Mouse (Mus musculus) cerebellum, adult 8-10 months (tissue): ENCODE data around the gene Hoxc10.

ENCODE experiments used
- DNase-seq: peaks from one replicate; pipeline ENCODE4 v3.0.0; 2022

The Hoxc10 gene

DNA sequence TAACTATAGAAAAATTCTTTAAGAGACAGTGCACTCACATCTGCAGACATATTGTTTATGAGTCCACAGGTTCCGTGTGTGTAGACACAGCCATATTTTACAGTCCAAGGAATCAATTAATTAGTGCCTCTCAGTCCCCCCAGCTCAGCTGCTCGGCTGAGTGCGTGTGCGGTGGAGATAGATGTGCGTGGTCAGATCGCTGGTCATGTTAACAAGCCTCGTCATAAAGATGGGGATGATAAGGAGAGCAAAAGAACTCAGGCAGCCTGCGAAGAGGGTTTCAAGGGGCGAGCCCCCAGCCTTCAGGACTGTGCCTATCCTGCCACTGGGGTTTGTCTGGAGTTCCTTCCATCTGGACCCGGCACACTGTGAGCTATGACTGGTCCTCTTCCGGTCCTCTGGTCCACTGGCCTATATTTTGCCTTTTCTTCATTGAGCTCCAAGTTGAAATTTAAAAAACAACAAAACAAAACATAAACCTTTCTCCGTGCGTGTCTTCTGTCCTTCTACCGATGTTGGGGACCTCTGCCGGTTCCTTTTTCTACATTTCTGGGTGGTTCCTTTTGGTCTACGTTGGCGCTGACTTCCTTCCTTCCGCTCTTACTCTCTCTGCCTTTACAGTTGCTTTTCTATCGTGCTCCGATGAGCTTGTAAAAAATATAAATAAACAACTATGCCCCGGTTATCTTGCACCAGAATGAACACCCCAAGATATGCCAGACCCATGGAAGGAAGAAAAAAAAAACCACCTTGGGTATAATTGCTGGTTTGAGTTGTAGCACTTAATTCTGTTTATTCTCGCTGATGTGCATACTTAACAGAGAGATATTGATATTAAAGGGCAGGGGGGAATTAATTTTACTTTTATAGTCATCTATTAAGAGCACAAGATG is 21.2 kb upstream of the Hoxc10 start:
- DNase-seq = no peak

DNA sequence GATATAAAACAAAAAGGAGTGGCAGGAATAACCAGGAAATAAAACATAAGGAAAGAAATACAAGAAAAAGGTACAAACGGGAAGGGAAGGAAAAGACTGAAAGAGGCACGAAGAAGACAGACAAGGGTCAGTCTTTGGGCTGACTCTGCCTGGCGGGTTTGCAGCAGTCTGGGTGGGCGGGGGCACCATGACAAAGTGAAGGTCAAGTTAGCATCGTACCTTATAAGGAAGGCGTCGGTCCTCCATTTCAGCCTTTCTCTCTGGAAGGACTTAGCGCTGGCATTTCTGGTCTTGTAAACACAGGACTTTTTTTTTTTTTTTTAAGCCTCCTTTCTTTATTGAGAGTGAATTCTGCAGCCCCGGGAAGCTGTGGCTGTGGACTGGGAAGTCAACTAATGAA is 19.3 kb upstream of the Hoxc10 start:
- no peak for DNase-seq

DNA sequence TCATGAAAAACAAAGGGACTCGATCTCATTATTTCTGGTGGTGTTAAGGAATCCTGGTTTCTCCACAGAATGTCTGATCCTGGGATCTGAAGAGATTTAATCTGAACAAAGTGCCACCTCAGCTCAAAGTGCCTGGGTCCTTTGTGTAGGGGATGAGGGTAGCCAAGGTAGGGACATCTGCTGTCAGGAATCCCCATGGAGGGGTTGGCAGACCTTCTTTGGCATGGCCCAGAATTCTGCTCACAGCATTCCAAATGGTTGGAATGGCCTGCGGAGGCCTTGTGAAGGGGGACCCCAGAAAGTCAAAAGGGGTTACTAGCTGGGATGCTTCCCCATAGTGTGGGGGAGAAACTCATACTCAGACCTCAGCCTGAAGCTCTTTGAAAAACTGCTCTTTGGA is 17.8 kb upstream of the Hoxc10 start:
- DNase-seq = no peak

DNA sequence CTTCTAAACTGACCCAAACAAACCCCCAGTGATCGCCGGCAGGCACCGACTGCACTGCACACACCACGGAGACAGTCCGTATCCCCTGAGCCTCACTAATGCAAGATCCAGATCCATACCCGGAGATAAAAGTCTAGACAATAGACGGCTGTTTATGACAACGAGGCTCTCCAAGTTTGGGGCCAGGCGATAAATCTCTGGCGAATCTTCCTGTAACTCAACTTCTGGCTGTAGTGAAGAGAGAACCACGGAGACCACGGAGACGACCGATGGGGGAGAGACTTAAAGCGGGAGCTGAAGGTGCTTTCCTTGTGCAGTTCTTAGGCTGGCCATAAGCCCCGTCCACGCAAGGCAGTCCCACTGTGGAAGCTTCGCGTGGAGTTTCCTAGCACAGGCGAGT is 16.9 kb upstream of the Hoxc10 start:
- DNase-seq = no peak

DNA sequence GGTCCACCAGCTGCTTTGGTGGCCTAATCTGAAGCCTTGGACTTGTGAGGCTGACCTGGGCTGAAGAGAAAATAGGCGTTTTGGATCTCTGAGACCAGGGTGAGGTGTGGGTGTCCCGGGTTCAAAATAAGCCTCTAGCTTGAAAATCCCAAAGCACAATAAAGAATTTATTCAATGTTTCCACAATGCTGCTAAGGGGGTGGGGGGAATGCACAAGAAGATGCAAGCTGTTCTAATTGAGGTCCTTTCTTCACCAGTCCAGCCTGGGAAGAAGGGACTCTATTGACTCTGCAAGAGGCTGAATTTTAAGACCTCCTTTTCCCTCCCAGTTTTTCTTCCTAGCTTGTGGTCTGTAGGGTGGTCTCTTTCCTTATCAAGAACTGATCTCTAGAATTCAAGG is 15.7 kb upstream of the Hoxc10 start:
- DNase-seq = no peak

DNA sequence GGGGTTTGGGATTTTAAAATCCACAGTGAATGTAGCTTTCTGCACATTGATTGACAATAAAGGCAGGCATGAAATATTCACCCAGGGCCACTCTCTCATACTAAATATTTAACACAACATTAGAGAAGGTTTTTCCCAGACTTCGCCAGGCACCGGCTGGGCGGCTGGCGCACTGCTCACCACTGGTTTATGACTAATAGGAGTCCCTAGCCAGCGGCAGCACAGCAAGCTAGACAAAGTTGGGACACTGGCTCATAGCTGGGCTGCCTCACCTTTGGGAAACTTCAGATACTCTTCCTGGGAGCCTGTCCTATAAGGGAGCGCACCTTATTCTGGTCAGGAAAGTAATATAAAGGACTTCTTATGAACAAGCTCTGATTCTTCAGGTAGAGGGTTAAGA is 13.0 kb upstream of the Hoxc10 start:
- no peak for DNase-seq

DNA sequence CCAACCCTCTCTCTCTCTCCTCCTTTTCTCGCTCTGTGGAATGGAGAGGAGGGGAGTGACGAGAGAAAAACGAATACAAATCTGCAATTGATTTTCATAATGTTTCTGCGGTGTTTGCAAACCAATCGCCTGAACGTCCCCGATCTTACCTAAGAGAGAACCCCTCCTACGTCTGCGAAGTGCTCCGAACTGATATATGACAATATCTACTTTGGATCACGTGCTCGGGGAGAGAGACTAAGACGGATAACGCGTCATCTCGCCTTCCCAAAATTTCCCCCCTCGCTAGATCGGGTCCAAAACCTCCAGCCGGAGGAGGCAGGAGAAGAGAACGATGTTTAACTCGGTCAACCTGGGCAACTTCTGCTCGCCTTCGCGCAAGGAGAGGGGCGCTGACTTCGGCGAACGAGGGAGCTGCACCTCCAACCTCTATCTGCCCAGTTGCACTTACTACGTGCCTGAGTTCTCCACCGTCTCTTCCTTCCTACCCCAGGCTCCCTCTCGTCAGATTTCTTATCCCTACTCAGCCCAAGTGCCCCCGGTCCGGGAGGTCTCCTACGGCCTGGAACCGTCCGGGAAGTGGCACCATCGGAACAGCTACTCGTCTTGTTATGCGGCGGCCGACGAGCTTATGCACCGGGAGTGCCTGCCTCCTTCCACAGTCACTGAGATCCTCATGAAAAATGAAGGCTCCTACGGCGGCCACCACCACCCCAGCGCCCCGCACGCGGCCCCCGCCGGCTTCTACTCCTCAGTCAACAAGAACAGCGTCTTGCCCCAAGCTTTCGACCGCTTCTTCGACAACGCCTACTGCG is 12.2 kb upstream of the Hoxc10 start, which contains the start of gene Hoxc11:
Gene Hoxc11, plus strand, starts transcription at position 236 of the 815 bp plus-strand sequence.
- no peak for DNase-seq

DNA sequence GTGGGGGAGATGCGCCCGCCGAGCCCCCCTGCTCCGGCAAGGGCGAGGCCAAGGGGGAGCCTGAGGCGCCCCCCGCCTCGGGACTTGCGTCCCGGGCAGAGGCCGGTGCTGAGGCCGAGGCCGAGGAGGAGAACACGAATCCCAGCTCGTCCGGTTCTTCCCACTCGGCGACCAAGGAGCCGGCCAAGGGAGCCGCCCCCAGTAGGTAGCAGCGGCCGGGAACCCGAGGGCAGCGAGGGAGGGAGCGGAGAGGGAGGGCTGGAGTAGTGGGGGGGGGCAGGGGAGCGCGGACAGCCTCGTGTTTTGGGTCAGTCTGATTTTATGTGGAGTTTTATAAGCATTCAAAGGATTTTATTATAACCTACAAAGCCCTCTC is 11.6 kb upstream of the Hoxc10 start:
- DNase-seq = no peak

DNA sequence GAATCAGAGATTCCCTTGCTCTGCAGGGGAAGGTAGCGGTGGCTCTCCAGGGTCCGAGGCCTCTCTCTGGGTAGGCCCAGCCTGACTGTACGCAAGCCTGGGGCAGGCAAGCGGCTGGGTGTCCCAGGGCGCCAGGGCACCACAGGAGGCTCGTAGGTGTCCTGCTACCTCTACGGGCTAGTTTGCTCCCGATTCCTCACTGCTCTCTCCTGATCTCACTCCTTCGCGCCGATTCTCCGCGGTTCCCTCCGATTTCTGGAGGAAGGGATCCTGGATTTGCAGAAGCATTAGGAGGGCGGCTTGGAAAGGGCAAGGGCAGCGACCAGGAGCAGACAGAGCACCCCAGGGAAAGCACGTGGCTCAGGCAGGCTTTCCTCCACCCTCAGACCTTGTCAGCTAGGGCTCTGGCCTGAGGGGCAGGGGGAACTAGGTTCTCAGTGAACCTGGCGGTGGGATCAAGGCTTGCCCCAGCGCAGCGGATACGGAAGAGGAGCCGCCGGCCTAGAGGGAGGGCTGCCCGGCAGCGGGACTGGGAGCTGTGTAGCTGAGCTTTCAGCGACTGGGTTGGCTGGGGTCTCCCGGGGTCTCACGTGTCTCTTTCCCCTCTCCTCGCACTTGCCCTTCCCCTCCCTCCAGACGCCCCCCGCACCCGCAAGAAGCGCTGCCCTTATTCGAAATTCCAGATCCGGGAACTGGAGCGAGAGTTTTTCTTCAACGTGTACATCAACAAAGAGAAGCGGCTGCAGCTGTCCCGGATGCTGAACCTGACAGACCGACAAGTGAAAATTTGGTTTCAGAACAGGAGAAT is 10.6 kb upstream of the Hoxc10 start:
- no peak for DNase-seq

DNA sequence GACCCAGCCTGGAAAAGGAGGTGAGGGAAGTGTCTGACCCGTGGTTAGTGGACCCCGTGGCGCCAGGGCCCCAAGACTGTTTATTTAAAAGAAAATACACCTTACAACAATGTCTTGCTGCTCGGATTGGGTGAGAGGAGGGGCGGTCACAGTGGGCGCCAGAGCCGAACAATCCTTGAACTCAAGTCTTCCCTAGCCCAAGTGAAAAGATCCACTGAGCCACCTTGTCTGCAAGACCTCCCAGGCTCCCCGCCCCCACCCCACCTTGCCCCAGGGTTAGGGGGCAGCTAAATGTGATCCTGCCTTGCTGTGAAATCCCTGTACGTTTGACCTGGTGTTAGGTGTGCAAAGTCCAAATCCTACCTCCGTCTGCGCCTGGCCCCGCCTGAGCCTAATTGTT is 9.7 kb upstream of the Hoxc10 start:
- no peak for DNase-seq

DNA sequence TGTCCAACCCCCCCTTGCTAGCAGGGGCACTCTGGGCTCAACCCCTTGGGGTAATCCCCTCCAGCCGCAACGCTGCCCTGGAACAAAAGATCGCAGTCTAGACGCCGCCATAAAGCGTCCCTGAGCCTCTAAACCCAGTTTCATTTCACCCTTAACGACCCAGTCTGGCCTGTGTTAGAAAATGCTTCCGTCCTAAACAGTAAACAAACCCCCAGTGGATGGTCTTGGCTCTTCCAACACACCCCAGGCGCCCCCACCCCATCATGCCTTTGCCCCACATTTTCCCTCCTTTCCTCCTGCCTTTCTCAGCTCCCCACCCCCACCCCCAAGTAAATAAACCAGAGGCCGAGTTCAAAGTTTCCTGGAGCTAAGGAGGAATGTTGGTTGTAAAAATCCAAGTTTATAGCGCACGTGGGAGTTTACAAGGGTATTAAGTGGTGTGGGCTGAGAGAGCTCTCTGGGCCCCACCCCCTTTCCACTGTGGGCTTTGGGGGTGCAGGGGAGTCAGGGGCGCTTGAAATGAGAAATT is 6.9 kb upstream of the Hoxc10 start:
- DNase-seq = no peak

DNA sequence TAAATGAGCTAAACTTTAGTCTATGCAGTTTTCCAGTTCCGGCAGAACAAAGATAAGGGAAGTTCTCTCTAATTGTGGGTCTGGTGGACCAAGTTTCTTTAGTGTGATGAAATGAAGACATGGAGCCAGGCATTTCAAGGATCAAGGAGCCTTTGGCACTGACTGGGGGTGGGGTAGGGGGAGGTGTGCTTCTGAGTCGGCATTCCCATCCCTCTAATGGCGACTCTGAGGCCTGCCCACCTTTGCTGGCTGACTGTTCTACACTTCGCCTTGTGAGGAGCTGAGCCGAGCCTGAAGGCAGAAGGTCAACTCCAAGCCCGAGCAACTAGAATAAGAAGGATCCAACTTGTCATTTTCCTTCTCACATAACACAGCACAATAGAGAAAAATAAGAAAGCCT is 4.9 kb upstream of the Hoxc10 start:
- no peak for DNase-seq

DNA sequence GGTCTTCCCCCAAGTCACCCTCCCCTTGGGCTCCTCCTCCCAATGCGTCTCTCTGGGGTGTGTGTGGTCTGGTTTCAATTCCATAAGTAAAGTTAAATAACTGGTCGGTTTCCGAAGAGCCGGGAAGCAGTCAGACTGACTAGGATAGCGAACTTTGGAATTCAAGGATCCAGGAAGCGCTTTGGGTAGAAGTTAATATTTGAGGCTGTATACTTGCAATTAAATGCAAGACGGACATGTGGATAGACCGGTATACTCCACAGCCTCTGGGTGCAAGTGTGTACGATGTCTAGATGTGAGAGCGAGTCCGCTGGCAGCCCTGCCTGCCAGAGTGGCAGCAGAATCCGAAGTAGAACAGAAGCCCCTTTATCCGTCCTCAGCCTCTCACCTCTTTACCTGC is 4.1 kb upstream of the Hoxc10 start:
- DNase-seq = no peak

DNA sequence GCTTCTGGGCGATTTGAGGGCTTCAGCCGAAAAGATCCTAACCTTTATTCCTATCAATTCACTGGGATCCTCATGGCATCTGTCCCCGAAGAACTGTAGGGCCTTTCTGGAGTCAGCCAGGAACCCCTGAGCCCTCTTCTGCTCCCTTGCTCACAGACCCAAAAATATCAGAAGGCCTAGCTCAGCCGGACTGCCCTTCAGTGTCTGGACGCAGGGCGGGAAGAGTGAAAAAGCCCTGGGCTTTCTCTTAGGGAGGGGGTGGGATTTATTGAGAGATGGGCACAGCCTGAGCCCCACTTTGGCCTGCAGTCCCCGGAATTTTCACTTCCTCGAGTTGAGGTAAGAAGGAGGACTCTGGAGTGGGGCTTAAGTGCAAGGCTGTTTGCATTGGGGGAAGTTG is 3.3 kb upstream of the Hoxc10 start:
- no peak for DNase-seq

DNA sequence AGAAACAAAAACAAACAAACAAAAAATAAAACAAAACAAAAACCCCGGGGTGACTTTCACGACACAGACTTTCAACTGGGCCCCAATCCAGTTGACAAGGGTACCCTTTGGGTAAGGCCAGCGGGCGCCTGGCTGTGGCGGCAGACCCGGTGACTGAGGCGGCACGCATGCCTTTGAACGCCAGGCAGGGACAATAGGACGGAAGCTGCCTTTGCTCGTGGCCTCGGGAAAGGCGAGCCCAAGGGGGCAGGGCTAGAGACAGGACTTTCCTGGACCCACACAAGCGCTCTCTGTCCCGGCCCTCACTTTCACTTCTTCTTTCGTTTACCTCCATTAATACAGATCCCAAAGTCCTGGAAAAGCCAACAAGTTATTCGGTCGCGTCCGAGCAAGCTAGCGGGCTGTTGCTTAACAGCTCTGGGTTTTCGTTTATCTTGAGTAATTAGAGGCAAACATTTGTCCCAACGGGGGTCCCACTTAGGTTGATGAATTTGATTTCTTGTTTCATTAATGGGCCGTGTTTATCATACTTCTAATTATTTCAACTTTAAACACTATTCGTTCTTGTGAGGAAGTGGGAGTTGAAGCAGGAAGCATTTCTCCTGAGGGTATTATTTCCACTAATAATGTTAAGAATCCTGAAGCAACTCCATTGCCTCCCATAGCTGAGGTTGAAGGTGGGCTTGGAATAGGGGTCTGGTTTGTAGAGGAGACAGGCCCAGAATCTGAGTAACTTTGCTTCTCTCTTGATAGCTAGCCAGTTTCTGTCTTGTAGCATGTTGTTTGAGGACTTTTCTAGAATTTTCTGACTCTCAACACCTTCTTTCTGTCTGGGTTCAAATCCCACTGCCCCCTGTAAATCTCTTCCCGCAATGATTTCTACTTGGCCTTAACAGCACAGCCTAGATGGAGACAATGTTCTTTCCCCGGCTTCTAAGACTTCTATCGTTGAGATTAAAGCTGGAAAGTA is 2.6 kb upstream of the Hoxc10 start:
- no peak for DNase-seq

DNA sequence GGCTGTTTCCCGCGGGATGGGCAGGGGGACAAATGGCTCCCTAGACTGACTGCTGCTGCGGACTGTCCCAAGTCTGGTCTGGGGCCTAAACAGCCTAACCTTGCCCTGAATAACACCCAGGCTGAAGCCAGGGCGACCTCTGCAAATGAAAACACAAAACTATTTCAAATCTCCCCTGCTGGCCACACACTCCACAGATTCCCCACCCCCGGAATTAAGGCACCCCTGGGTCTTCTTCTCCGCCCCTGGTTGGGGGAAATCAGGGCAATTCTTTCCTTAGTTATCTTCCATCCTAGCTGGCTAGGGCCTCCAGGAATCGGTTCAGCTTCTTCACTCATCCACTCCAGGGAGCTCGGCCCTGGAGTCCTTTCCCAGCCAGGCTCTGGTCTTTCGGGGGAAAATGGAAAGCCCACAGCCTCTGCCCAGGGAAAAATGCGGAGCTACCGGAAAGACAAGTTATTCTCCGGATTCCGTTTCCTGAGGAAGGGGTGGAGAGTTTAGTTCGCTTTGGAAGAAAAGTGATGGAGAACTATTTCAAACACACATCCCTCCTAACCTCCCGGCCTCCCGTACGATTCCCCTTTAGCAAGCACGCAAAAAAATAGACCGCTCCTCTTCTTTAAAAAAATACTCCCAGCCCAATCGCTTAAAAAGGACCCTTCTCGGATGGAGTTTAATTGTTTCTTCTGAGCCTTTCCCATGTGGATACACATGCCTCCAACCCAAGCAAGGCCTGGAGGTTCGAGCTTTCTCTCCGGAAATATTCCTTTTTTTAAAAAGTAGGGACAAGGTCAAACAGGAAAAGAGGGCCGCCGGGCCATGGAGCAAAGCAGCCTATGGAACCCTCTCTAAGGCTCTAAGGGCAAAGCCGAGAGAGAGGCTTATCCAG is 1.3 kb upstream of the Hoxc10 start:
- DNase-seq = no peak

DNA sequence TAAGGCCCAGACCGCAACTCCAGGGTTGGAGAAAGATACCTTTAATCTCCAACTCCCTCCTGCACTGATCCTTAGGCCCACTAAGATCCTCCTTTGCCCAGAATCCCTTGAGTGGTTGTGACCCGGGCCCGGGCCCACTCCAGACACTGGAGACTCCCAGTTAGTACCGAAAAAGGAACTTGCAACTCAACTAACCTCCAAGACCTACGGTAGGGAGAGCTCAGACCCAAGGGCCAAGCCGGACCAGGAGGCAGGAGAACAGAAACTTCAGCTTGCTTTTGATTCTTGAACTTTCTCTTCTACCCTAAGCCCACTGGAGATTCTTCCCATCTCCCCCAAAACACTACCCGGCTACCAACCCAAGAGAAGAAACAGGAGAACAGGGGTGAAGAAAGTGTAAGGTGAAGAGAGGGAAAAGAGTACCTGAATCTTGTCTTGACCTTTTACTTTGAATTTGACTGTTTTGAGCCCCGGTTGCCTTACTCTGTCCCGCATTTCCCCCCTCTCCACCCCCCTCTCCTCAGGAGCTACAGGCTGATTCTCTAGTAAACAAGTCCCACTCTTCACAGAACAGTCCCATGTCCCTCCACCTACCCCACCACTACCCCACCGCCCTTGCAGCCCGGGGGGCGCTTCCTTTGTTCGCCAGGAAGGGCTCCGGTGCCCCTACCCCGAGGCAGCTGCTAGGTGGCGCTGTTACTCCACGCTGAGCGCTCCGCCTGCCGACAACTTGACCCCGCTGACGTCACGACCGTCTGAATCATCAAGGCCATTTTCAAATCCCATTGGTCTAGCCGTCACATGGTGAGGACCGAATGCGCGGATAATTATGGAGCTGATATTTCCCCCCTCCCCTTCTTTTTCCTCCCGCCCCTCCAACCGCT is 462 bp upstream of the Hoxc10 start:
- DNase-seq = no peak

DNA sequence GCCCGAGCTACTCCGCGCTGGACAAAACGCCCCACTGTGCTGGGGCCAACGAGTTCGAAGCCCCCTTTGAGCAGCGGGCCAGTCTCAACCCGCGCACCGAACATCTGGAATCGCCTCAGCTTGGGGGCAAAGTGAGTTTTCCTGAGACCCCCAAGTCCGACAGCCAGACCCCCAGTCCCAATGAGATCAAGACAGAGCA is 615 bp downstream of the Hoxc10 start, which contains the start of gene Hoxc5:
Gene Hoxc5, plus strand, starts transcription at position 132 of the 199 bp plus-strand sequence.
- no peak for DNase-seq

DNA sequence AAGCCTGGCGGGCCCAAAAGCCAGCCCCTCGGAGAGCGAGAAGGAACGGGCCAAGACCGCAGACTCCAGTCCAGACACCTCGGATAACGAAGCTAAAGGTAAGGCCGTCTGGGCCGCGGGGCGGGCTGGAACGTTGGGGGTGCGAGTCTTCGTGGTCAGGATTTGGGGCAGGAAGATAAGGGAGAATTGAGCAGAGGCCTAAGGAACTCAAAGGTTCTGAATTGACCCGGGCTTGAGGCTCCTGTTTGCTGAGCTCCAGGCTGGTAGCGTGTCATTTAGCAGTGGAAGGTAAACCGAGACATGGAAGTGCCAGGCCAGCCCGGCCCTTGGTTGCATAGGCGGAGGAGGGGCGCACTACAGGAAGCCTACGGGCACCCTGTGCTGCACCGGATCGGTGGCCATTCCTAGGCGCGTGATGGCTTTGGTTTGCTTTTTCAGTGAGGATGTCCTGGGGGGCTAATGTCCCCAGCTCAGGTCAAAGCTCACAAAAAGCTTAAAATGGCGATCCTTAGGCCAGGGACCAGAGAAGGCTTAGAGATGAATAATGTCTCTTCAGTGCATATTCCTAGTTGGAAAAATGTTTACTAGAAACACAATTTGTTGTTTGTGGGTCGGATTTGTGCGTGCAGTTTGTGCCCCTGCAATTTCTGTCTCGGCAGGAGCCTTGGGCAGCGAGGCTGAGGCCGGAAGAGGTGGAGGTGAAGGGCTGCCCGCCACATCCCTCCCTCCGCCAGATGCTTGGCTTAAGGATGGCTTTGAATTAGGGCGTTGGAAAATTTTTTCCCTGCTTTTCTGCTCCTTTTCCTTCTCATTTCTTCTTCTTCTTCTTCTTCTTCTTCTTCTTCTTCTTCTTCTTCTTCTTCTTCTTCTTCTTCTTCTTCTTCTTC is 1.2 kb downstream of the Hoxc10 start:
- DNase-seq = no peak
